Comparison of ENCODE assay signal across 22 mouse cellular contexts in the genomic region with DNA sequence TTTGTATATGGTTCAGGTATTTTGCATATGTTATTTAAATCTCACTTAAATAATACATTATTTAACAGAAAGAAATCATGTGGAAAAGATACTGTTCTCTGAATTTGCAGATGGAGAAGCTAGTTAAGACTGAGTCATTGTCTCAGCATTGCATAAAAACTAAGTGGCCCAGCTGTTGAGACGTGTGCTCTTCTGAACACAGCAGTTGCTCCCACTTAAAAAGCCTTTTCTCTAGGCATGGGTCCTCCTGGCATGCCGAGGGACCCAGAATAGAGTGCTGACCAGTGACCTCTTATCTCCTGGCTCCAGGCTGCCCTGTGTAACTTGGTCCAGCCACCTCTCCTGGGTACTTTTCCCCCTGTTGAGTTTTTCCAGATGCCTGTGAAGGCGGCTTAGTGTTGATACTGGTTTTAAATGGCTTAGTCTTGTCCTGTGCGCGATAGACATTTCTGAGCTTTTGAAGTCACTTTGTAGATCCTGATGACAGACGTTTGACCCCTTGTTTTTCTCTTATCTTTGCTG.
DNase-seq lines count a peak whose midpoint lies in the region; ATAC-seq and TF ChIP-seq lines count a peak whose summit lies in the region.
"Had no signal": no experiment of that assay in that cellular context is flagged by ENCODE, and none has a peak within 500 bp of the region (broad histone marks: within the 10 kb centered on the region; RNA-seq: fewer than 3 reads in every experiment).

No protein-coding gene starts in this region.

- no peaks in the 10 kb centered on the region for H3K79me2 ChIP-seq in myocyte (ENCODE audit: control insufficient read depth, insufficient read depth)

- ATAC-seq in heart, embryonic 11.5 days (replicated peaks; ENCODE audit: insufficient number of reproducible peaks, low FRiP score, low TSS enrichment) = no peak
- no peak for ATAC-seq in liver, embryonic 12.5 days
- ATAC-seq: activated CD4-positive, CD25-positive, alpha-beta regulatory T cell, adult 4 months; forebrain, embryonic 14.5 days; intestine, embryonic 15.5 days; Patski had no signal

- H3K4me1 ChIP-seq in heart, embryonic 11.5 days (ENCODE audit: control insufficient read depth, insufficient read depth, low read length) = 0 out of 2 replicates have a peak, but pooled peaks cover 4% of the 10 kb centered on the region
- H3K4me1 ChIP-seq in heart, embryonic 10.5 days = peaks cover 17% of the 10 kb centered on the region; the same call in 1 of the 2 replicates
- H3K4me1 ChIP-seq in liver, embryonic 12.5 days = no peaks in the 10 kb centered on the region
- H3K4me1 ChIP-seq: embryonic facial prominence, embryonic 15.5 days; intestine, embryonic 15.5 days had no signal

- H3K9ac ChIP-seq in heart, embryonic 11.5 days (ENCODE audit: low read depth, low read length) = no peak overlapping the region
- H3K9ac ChIP-seq in liver, embryonic 12.5 days = no peak overlapping the region
- H3K9ac ChIP-seq: embryonic facial prominence, embryonic 15.5 days; hindbrain, embryonic 14.5 days; intestine, embryonic 15.5 days had no signal

- no peak overlapping the region for H3ac ChIP-seq in myocyte (ENCODE audit: control insufficient read depth, insufficient read length)

- intact Hi-C loops in heart, postnatal 14 days (cut with DNase I) = no loop called here

- WGBS in heart, embryonic 11.5 days (ENCODE audit: insufficient replicate concordance) = 18% methylated on average over 6 of the region's 6 CpGs
- whole genome bisulfite sequencing in heart, embryonic 10.5 days = 9% methylated on average over 6 of the region's 6 CpGs
- WGBS in liver, embryonic 12.5 days (ENCODE audit: insufficient replicate concordance) = 56% methylated on average over 6 of the region's 6 CpGs

- no peaks in the 10 kb centered on the region for H3K9me3 ChIP-seq in heart, embryonic 11.5 days (replicated peaks; ENCODE audit: control insufficient read depth, low read length)
- H3K9me3 ChIP-seq in heart, embryonic 10.5 days = no peaks in the 10 kb centered on the region
- no peaks in the 10 kb centered on the region for H3K9me3 ChIP-seq in liver, embryonic 12.5 days (replicated peaks)
- H3K9me3 ChIP-seq: embryonic facial prominence, embryonic 15.5 days; forebrain, embryonic 10.5 days; hindbrain, embryonic 10.5 days; intestine, embryonic 15.5 days had no signal

- no peak overlapping the region for H3K27ac ChIP-seq in heart, embryonic 11.5 days (ENCODE audit: low read depth, low read length)
- no peak overlapping the region for H3K27ac ChIP-seq in heart, embryonic 10.5 days
- no peak overlapping the region for H3K27ac ChIP-seq in liver, embryonic 12.5 days
- H3K27ac ChIP-seq: embryonic facial prominence, embryonic 15.5 days; forebrain, embryonic 10.5 days; hindbrain, embryonic 10.5 days; hindbrain, embryonic 14.5 days; intestine, embryonic 15.5 days had no signal

- H3K36me3 ChIP-seq in heart, embryonic 11.5 days (ENCODE audit: control insufficient read depth, insufficient read depth, low read length) = no peaks in the 10 kb centered on the region
- H3K36me3 ChIP-seq in heart, embryonic 10.5 days = no peaks in the 10 kb centered on the region
- no peaks in the 10 kb centered on the region for H3K36me3 ChIP-seq in myocyte (ENCODE audit: control insufficient read depth, insufficient read depth)
- H3K36me3 ChIP-seq in liver, embryonic 12.5 days = no peaks in the 10 kb centered on the region
- H3K36me3 ChIP-seq: embryonic facial prominence, embryonic 15.5 days; forebrain, embryonic 10.5 days; hindbrain, embryonic 10.5 days; intestine, embryonic 15.5 days had no signal

- no peak overlapping the region for H3K4me3 ChIP-seq in heart, embryonic 11.5 days (ENCODE audit: low read depth, low read length)
- H3K4me3 ChIP-seq in heart, embryonic 10.5 days = no peak overlapping the region
- H3K4me3 ChIP-seq in myocyte = no peak overlapping the region
- no peak overlapping the region for H3K4me3 ChIP-seq in liver, embryonic 12.5 days
- H3K4me3 ChIP-seq: embryonic facial prominence, embryonic 15.5 days; erythroblast, embryonic 14.5 days; forebrain, embryonic 10.5 days; hindbrain, embryonic 10.5 days; intestine, embryonic 15.5 days had no signal

- no peak overlapping the region for H3K4me2 ChIP-seq in heart, embryonic 11.5 days
- no peak overlapping the region for H3K4me2 ChIP-seq in myocyte (ENCODE audit: low read depth)
- no peak overlapping the region for H3K4me2 ChIP-seq in liver, embryonic 12.5 days
- H3K4me2 ChIP-seq: embryonic facial prominence, embryonic 15.5 days; hindbrain, embryonic 14.5 days; intestine, embryonic 15.5 days had no signal

- TF ChIP-seq POLR2A in myocyte (IDR thresholded peaks at IDR 0.05; ENCODE audit: insufficient read length, low read depth) = no peak

- H3K27me3 ChIP-seq in heart, embryonic 11.5 days (ENCODE audit: control insufficient read depth, insufficient read depth, low read length) = peaks cover 13% of the 10 kb centered on the region; the same call in 1 of the 2 replicates
- H3K27me3 ChIP-seq in heart, embryonic 10.5 days (ENCODE audit: insufficient read depth, poor library complexity, severe bottlenecking) = peaks cover 53% of the 10 kb centered on the region
- H3K27me3 ChIP-seq in myocyte (ENCODE audit: control insufficient read depth, insufficient read depth, insufficient read length) = no peaks in the 10 kb centered on the region
- no peaks in the 10 kb centered on the region for H3K27me3 ChIP-seq in liver, embryonic 12.5 days (replicated peaks)
- H3K27me3 ChIP-seq: embryonic facial prominence, embryonic 15.5 days; intestine, embryonic 15.5 days; Patski had no signal

- peak; percentile 95 for DNase-seq in heart, adult 11 months
- peak; percentile 80 for DNase-seq in heart, embryonic 10.5 days (ENCODE audit: low spot score)
- DNase-seq in heart, postnatal 14 days = peak; percentile 9 to 30
- DNase-seq in right cerebral cortex, adult 2 months (ENCODE audit: low spot score in 2 of 2) = no peak
- DNase-seq: adrenal gland, adult 2 months; adrenal gland, postnatal 25 days; cerebellum, adult 18-20 months; cerebellum, adult 9-11 months; cerebellum, postnatal 36 days; kidney, adult 9 months had no signal

TF ChIP-seq in myocyte, 11 proteins besides CTCF, POLR2A, EP300 and RAD21:
- TF ChIP-seq CEBPB (IDR thresholded peaks at IDR 0.05; ENCODE audit: insufficient read depth, poor library complexity, severe bottlenecking) = no peak
- TF ChIP-seq MYOG (IDR thresholded peaks at IDR 0.05; ENCODE audit: control insufficient read depth in 1 of 3, insufficient read depth in 1 of 3, insufficient read length in 2 of 3, low read depth in 2 of 3) = peak in 2 of 3 experiments; percentile 54 to 84
- no peak for TF ChIP-seq MAX (IDR thresholded peaks at IDR 0.05; ENCODE audit: low read depth)
- no peak for TF ChIP-seq REST (IDR thresholded peaks at IDR 0.05; ENCODE audit: insufficient read depth, insufficient read length)
- TF ChIP-seq TCF12 (IDR thresholded peaks at IDR 0.05; ENCODE audit: insufficient read depth, poor library complexity, severe bottlenecking) = peak; percentile 16
- TF ChIP-seq USF1 (IDR thresholded peaks at IDR 0.05; ENCODE audit: low read depth) = no peak
- peak in 2 of 3 experiments; percentile 64 to 66 for TF ChIP-seq MYOD1 (IDR thresholded peaks at IDR 0.05; ENCODE audit: control insufficient read depth in 1 of 3, insufficient read length in 2 of 3, low read depth in 2 of 3)
- no peak for TF ChIP-seq POLR2AphosphoS2 (IDR thresholded peaks at IDR 0.05; ENCODE audit: insufficient read length, low read depth)
- TF ChIP-seq TCF3 (IDR thresholded peaks at IDR 0.05; ENCODE audit: insufficient read length, low read depth) = no peak
- TF ChIP-seq E2F4 (IDR thresholded peaks at IDR 0.05; ENCODE audit: insufficient read depth) = no peak
- no peak for TF ChIP-seq SRF (IDR thresholded peaks at IDR 0.05; ENCODE audit: control insufficient read depth, insufficient read length, low read depth)

Comparison
In these comparisons a context has a peak if more than half of its experiments do, and no peak if none do; other contexts are left out.
1. DNase-seq: peak in heart, adult 11 months (single experiment), heart, embryonic 10.5 days (single experiment) and heart, postnatal 14 days (2 of 2); none in right cerebral cortex, adult 2 months (0 of 2).